Mouse (Mus musculus) Muller cell, postnatal 12 days (primary cell): ENCODE measurements around the gene Tnnc1.
A peak's percentile ranks its signal among the peaks of the same experiment; 100 is the strongest.

Experiments used
- DNase-seq: peaks from one replicate; pipeline ENCODE4 v3.0.0-alpha.2; 2015; ENCODE audit errors: inconsistent ontology term

Tnnc1 gene

GRCm38 (mm10) chr14:31213868-31214267 is 5.8 kb downstream of the Tnnc1 start:
- DNase-seq: no peak

GRCm38 (mm10) chr14:31214684-31215083 is 6.6 kb downstream of the Tnnc1 start:
- DNase-seq: no peak

GRCm38 (mm10) chr14:31215157-31216002 is 7.3 kb downstream of the Tnnc1 start:
- peak; percentile 51 for DNase-seq

GRCm38 (mm10) chr14:31216846-31217245 is 8.7 kb downstream of the Tnnc1 start, which contains the start of gene Nisch:
Nisch (minus strand) TSS chr14:31216946.
- DNase-seq: no peak

- peak; percentile 69 for DNase-seq
These were observed 9.6 kb downstream of the Tnnc1 start, which contains the start of gene Sema3g for GRCm38 (mm10) chr14:31217666-31218065. Sema3g (plus strand) TSS chr14:31217860.

- peak; percentile 65 for DNase-seq
These were observed 18.9 kb downstream of the Tnnc1 start for GRCm38 (mm10) chr14:31226978-31227377.

GRCm38 (mm10) chr14:31228234-31228633 is 20.1 kb downstream of the Tnnc1 start:
- no peak for DNase-seq

GRCm38 (mm10) chr14:31230442-31230841 is 22.3 kb downstream of the Tnnc1 start:
- no peak for DNase-seq

GRCm38 (mm10) chr14:31232404-31233069 is 24.4 kb downstream of the Tnnc1 start:
- no peak for DNase-seq

- no peak for DNase-seq
These were observed 25.2 kb downstream of the Tnnc1 start for GRCm38 (mm10) chr14:31233070-31233995.

GRCm38 (mm10) chr14:31233996-31234591 is 26.0 kb downstream of the Tnnc1 start:
- peak; percentile 60 for DNase-seq

GRCm38 (mm10) chr14:31237101-31237882 is 29.2 kb downstream of the Tnnc1 start:
- DNase-seq: no peak

GRCm38 (mm10) chr14:31240528-31240927 is 32.4 kb downstream of the Tnnc1 start:
- DNase-seq: no peak

- DNase-seq: no peak
These were observed 36.7 kb downstream of the Tnnc1 start for GRCm38 (mm10) chr14:31244777-31245176.

GRCm38 (mm10) chr14:31245946-31246345 is 37.8 kb downstream of the Tnnc1 start:
- peak; percentile 12 for DNase-seq

- no peak for DNase-seq
These were observed 40.3 kb downstream of the Tnnc1 start for GRCm38 (mm10) chr14:31248396-31248795.

- no peak for DNase-seq
These were observed 42.3 kb downstream of the Tnnc1 start for GRCm38 (mm10) chr14:31250222-31251083.

GRCm38 (mm10) chr14:31251084-31251604 is 43.0 kb downstream of the Tnnc1 start, which contains the start of the genes Phf7 and Bap1:
Phf7 (minus strand) TSS chr14:31251317.
Bap1 (plus strand) TSS chr14:31251450.
- peak; percentile 98 for DNase-seq

GRCm38 (mm10) chr14:31251626-31252025 is 43.5 kb downstream of the Tnnc1 start:
- no peak for DNase-seq
